Mouse (Mus musculus) natural killer cell, adult 2 months (primary cell): ENCODE data around the gene Sema4g.

Experiments used
- DNase-seq, 2 experiments: peaks; one replicate each; pipeline ENCODE4 v3.0.0; 2022; ENCODE audit warnings: low spot score in 2 of 2

The Sema4g gene

DNA sequence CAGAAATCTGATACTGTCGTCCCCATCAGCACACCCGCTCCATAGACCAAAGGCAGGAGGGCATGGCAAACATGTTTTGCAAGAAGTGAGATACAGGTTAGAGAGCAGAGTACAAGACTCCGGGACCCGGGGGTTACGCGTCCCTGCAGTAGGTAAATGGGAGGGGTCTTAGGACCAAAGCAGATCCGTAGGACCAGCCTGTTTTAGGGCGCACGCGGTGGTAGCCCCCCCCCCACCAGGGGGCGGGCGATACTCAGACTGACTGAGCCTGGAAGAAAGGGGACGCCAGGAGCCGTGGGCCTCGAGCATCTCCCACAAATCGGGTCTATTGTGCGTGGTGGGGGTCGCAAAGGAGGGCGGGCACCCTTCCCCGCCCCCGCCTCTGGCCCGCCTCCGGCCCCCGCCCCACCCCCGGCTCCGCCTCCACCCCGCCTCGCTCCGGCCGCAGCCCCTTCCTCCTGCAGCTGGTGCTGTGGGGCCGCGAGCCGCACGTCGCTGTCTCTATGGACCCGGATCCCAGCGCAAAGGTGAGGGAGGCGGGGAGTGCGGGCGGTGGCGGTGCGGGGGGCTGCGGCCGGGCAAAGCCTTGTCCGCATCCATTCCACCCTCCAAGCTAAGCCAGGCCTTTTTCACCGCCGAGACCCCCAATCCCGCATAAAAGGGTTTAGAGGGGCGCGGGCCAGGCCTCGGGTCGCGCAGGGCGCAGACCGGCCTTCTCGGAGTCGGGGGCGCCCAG is at the start of gene Sema4g:
Sema4g (plus strand) TSS at position 271 of the 736 bp plus-strand sequence.
- DNase-seq, result peak in 1 of 2 experiments; percentile 30

GRCm38 (mm10) chr19:44959633-44960032 is 29.3 kb upstream of the Sema4g start:
- DNase-seq, result no peak

- DNase-seq, result no peak
These were observed 22.9 kb upstream of the Sema4g start for GRCm38 (mm10) chr19:44965978-44966377.

DNA sequence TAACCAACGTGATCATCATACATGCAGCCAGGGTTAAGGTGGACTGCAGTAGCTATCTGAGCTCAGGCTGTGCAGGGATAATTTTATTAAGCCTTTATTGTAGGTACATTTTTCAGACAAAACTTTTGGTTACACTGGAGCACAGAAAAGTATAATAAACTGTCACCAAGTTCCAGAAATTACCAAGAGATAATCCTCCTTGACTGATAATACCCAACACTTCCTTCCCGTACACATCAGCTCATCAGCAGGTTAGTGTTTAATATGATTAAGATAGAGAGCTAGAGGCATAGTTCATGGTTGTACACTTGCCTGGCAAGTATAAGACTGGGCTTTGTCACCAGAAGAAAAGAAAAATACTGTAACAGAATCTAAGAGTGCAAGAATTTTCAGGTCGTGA is 20.6 kb upstream of the Sema4g start:
- no peak for DNase-seq

GRCm38 (mm10) chr19:44976636-44977035 is 12.3 kb upstream of the Sema4g start:
- no peak for DNase-seq

DNA sequence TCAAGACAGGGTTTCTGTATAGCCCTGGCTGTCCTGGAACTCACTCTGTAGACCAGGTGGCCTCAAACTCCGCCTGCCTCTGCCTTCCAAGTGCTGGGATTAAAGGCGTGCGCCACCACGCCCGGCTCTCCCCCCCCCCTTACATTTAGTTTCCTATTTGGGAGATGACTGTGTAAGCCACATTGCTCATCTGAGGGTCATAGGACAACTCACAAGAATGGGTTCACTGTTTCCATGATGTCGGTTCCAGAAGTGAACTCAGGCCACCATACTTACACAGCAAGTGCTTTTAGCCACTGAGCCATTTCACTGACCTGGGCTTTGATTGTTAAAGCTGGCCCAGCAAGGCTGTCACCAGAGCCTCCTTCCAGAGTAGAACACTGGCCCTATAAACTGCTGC is 11.8 kb upstream of the Sema4g start:
- no peak for DNase-seq

- DNase-seq, result no peak
These were observed 8.1 kb upstream of the Sema4g start for GRCm38 (mm10) chr19:44980787-44981186.

- DNase-seq, result no peak
These were observed 6.3 kb upstream of the Sema4g start for GRCm38 (mm10) chr19:44982477-44983115.

- DNase-seq, result no peak
These were observed 5.5 kb upstream of the Sema4g start for GRCm38 (mm10) chr19:44983366-44983765.

DNA sequence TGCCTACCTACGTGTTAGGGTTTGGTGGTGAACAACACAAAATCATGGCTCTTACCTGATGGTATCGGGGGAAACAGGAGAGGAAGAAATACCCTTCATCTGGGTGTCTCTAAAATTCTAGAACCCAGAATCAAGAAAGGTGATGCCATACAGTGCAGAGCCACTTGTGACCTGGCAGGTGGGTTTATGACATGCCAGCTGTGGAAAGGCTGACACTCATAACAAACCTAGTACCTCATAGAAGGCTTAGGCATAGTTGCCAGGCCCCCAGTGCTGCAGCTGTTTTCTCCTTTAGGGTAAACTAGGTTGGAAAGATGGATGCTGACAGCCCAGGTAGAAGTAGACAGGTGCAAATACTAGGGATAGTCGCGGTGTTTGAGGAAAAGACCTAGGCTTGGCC is 4.5 kb upstream of the Sema4g start:
- DNase-seq, result no peak

DNA sequence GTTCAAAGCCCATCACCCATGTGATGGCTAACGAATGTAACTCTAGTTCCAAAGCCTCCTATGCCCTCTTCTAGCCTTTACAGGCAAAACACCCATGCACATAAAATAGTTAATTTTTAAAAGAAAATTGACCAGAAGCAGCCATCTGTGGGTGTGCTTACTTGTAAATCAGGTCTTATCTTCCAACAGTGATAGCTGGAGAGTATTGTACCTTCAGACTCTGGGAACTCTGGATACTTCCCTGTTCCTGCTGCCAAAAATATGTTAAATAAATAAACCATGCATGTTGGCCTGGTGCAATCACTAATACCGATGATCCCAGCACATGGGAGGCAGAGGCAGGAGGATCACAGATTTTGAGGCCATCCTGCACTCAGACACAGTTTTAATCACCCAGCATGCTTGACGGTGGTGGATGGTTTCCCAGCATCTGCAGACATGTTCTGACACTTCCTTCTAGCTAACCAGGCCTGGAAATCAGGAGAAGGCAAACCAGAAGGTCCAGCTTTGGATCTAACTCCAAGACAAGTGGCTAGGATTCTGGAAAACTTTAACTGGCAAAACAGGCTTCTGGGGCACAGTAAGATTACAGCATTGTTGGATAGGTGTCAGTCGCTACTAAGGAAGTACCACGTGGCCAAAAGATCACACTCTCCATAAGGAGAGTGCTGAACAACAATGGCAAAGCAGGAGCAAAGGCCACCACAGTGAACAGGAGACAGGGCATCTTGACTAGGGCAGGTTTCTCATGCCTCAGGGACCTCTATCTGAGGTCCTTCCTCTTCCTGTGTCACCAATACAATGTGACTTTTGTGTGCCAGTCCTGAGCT is 3.5 kb upstream of the Sema4g start:
- no peak for DNase-seq

GRCm38 (mm10) chr19:44987004-44987403 is 1.9 kb upstream of the Sema4g start:
- no peak for DNase-seq

DNA sequence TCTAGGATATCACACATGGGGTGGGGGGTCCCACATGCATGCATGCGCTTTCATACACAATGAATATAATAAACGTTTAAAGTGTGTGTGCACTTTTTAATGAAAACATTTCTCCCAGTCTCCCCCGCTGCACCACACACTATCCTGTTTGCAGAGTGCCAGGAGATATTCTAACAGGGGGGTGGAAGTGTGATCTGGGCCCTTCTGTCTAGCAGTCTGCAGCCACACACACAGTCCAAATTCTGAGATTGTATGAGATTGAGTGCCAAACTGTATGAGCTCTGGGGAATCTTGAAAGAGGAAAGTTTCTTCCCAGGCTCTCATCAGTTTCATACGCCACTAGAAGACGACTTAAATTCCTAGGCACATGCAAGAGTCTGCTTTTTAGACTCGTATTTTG is 1.1 kb upstream of the Sema4g start:
- no peak for DNase-seq

DNA sequence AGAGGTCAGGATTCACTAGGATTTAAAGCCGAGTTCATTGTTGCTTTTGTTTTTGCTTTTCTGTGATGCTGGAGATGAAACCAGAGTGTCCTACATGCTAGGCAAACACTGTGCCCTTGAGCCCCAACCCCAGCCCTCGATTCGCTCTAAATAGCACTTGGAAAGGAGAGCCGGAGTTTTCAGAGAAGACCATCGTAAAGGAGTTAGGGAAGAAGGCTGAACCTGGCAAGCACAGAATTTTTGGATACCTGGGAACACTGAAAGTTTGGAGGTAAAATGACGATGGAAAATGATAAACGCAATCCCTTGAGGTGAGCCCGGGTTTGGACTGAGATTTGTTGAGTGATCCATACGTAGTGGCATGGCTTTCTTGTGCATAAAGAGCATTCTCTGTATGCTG is 580 bp upstream of the Sema4g start:
- no peak for DNase-seq

DNA sequence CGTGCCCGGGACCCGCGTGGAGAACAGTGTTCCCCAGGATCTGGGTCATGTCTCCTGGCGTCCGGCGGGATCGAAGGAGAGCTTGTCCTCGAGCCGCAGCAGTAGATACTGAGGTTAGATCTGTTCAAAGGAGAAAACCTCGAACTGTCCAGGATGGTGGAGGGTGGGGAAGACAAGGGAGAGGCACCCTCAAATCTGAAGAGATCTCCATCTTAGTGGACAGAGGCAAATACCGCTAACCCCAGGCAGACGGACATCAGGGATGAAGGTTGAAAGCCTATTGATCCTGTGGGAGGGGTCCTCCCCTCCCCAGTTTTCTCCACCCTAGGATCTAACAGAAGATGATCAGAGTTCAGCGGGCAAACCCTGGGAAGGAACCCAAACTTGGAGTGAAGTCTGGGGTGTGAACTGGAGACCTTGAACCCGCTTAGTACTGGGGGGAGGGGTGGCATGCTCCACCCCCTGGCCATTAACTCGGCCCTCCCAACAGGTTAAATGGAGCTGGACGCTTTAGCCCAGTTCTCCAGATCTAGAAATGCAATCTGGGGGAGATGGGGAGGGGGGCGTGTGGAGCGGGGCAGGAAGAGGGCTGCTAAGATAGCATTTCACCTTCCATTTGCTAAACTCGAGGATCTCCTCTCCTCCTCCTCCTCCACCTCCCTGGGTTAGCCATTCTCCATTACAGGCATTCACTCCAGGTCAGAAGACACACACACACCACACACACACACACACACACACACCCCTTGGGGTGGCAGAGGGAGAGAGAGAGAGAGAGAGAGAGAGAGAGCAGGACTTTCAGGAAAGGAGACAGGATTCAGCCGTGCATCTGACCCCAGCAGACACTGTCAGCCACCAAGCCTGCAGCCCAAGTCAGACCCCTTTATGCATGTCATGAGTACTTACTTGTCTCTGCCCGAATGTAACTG is 930 bp downstream of the Sema4g start:
- DNase-seq, result no peak

GRCm38 (mm10) chr19:44991031-44991430 is 2.1 kb downstream of the Sema4g start:
- DNase-seq, result no peak

DNA sequence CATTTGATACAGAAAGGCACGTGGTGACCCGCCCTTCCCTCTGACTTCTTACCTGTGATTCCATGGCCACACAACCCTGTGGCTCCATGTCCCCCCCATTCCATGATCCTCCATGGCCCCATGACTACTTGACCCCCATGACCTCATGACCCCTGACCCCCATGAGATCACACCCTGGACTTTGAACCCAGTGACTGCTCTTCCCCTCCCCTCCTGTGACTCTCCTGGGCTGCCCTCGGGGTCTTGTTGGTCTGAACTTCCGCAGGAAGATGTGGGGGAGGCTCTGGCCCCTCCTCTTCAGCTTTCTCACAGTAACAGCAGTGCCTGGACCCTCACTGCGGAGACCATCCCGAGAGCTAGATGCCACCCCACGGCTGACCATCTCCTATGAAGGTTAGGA is 3.3 kb downstream of the Sema4g start:
- DNase-seq, result no peak

- DNase-seq, result no peak
These were observed 3.8 kb downstream of the Sema4g start for GRCm38 (mm10) chr19:44992712-44993111.

DNA sequence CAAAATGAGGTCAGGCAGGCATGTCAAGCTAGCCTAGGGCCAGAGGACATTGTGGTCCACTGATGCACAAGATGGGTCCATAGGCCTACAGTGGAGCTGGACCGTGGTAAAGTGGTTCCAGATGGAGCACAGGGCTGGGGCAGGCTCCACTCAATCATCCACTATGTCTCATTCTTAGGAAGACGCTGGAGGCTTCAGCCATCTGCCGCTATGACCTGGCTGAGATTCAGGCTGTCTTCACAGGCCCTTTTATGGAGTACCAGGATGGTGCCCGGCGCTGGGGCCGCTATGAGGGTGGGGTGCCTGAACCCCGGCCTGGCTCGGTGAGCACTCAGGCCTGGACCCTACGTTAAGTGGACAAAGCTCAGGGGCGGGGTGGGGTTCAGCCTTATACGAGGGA is 8.9 kb downstream of the Sema4g start:
- DNase-seq, result no peak

GRCm38 (mm10) chr19:44999647-45000046 is 10.7 kb downstream of the Sema4g start:
- no peak for DNase-seq

DNA sequence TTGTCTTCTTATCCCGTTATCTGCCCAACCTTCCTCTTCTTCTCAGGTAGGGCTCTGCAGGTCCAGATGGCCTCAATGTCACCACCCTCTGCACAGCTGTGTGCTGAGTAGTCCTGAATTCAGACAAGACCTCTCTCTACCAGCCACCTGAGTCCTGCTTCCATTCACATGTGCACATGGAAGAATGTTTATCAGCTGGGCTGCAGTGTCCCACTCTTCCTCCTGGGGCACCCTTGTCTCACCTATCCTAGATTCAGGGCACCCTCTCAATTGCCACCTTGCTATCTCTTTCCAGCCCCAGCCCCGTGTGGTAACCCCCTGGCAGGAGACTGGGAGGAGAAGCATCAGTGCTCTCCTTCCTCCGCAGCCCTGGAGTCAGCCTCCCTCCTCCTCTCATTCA is 13.4 kb downstream of the Sema4g start:
- DNase-seq, result no peak
